Mouse (Mus musculus) heart, embryonic 13.5 days (tissue): ENCODE data around the gene Atf6. TPM values are rescaled to one million over a fixed set of nuclear protein-coding genes. Genes with fewer than 3 reads are reported as not detected.

ENCODE experiments used
- ATAC-seq: fragments of 200-750 bp; cut with Nextera tagmentation; 2 replicates; pipeline ENCODE4 v1.8.0; 2017; ENCODE audit warnings: moderate TSS enrichment; ENCODE audit not compliant: insufficient number of reproducible peaks, low FRiP score, low TSS enrichment; ENCODE audit errors: extremely low read depth
- H3K27ac ChIP-seq: fragments of 300-500 bp; sonication (generic); replicated peaks from 2 replicates; pipeline ENCODE4 v1.5.1; 2015; ENCODE audit warnings: moderate library complexity, mild to moderate bottlenecking, inconsistent platforms
- H3K27me3 ChIP-seq: fragments of 300-500 bp; sonication (generic); replicated peaks from 2 replicates; pipeline ENCODE4 v1.6.1; 2015; ENCODE audit warnings: mild to moderate bottlenecking, inconsistent platforms
- H3K36me3 ChIP-seq: fragments of 300-500 bp; sonication (generic); 2 replicates; pipeline ENCODE4 v1.6.1; 2015; ENCODE audit warnings: mild to moderate bottlenecking, inconsistent platforms
- H3K4me1 ChIP-seq: fragments of 300-500 bp; sonication (generic); 2 replicates; pipeline ENCODE4 v1.6.1; 2015; ENCODE audit warnings: inconsistent platforms
- H3K4me2 ChIP-seq: fragments of 300-500 bp; sonication (generic); 2 replicates; pipeline ENCODE4 v1.6.1; 2015; ENCODE audit warnings: inconsistent platforms, mild to moderate bottlenecking, moderate library complexity
- H3K4me3 ChIP-seq: fragments of 300-500 bp; sonication (generic); 2 replicates; pipeline ENCODE4 v1.5.1; 2015; ENCODE audit warnings: moderate library complexity, mild to moderate bottlenecking, inconsistent platforms
- H3K9ac ChIP-seq: fragments of 300-500 bp; sonication (generic); 2 replicates; pipeline ENCODE4 v1.6.1; 2015; ENCODE audit warnings: inconsistent platforms, mild to moderate bottlenecking, moderate library complexity
- H3K9me3 ChIP-seq: fragments of 300-500 bp; sonication (generic); 2 replicates; pipeline ENCODE4 v1.6.1; 2016; ENCODE audit warnings: inconsistent platforms
- WGBS: fragments of 180-500 bp; shearing (Covaris S2); methylation state at CpG from one replicate; pipeline ENCODE4 v1.1.7; 2015; ENCODE audit warnings: mixed read lengths; 5-methylcytosine and 5-hydroxymethylcytosine counted together
- polyA plus RNA-seq: library from polyadenylated mRNA; unstranded; fragments of >200 nt; fragmentation: Nextera tagmentation; extraction: Ambion mirVana; gene quantifications from 2 replicates; pipeline ENCODE4 v1.2.1, GENCODE M21; 2015

Atf6 gene
- polyA plus RNA-seq, 1 experiment from 2014 or later = 10.1 TPM

DNA sequence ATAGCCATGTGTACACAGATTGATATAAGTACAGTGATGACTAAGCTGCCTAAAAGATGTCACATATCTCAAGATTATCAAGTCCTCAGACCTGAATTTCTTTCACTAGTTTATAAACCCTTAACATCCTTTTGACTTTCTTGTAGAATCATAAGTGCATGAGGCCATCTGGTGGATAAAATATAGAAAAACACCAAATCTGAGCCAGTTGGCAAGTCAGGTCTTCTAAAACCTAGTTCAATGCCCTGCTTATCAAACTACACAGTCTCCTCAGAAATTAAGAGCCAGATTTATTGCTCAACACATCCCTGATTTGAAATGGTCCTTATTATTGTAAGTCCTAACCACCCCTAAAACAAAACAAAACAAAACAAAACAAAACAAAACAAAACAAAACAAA is 27.9 kb downstream of the Atf6 start:
- H3K27ac ChIP-seq = no peak overlapping the region
- H3K36me3 ChIP-seq = peaks cover 24% of the 10 kb centered on the region
- H3K4me3 ChIP-seq = no peak overlapping the region
- no peak for ATAC-seq
- H3K4me1 ChIP-seq = peaks cover 10% of the 10 kb centered on the region
- H3K9ac ChIP-seq = no peak overlapping the region
- H3K9me3 ChIP-seq = no peaks in the 10 kb centered on the region
- no peak overlapping the region for H3K4me2 ChIP-seq
- no peaks in the 10 kb centered on the region for H3K27me3 ChIP-seq

DNA sequence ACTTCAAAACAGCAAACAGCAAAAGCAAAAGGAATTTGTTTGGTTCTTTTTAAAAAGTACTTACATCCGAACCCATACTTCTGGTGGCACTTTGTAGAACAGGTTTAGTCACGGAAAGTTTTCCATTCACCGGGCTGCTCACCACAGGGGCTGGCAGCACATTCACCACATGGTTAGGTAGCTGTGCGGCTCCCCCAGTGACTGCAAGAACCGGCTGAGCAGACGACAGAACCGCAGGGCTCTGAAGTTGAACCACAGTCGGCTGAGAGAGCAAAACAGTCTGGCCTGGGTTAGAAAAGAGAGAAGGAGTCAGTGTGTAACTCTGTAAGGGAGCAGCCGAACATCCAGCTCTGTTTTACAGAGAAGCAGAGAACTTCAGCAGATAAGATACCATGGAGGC is 32.8 kb downstream of the Atf6 start:
- Histone ChIP-seq H3K4me2 (no peak overlapping the region), H3K4me1 (peaks cover 10% of the 10 kb centered on the region), H3K27ac (no peak overlapping the region), H3K36me3 (peaks cover 38% of the 10 kb centered on the region), H3K4me3 (no peak overlapping the region), H3K9ac (no peak overlapping the region), H3K9me3 (no peaks in the 10 kb centered on the region), H3K27me3 (no peaks in the 10 kb centered on the region)
- 61% methylated on average over 9 of the region's 9 CpGs for WGBS
- ATAC-seq = no peak

DNA sequence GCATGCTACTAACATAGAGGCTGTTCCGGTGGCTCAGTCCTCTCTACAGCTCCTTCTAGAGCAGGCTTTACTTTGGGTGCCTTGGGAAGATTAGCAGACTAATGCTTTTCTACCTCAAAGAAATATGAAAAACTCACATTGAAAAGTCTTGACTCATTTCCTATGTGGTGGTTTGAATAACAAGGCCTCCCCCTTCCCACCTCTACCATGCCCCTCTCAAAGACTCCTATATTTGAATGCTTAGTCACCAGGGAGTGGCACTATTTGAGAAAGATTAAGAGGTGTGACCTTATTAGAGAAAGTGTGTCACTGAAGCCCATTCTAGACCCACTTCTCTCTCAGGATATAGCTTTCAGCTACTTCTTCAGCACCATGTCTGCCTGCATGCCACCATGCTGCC is 37.8 kb downstream of the Atf6 start:
- no peak overlapping the region for H3K27ac ChIP-seq
- no peaks in the 10 kb centered on the region for H3K9me3 ChIP-seq
- H3K4me3 ChIP-seq = no peak overlapping the region
- H3K27me3 ChIP-seq = no peaks in the 10 kb centered on the region
- peaks cover 6% of the 10 kb centered on the region for H3K4me1 ChIP-seq
- no peak for ATAC-seq
- H3K4me2 ChIP-seq = no peak overlapping the region
- 100% methylated on average over 1 of the region's 1 CpGs for WGBS
- peaks cover 31% of the 10 kb centered on the region for H3K36me3 ChIP-seq
- H3K9ac ChIP-seq = no peak overlapping the region

DNA sequence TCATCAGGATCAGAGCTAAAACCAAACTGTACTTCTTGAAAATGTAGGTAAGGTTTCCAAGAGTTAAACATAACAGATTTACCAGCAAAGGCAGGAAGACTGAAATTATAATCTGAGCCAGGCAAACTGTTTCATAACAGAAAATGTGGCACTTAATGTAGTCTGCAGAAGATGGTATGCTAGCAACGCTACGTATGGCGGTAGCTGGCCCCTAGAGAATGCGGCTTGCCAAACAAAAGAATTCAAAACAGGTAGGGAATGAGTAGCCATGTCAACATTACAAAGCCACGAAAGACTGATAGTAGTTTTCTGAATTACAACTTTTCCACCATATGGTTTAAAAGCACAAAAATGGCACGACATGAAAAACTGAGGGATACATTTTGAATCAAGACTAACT is 38.2 kb downstream of the Atf6 start:
- Histone ChIP-seq H3K4me1 (peaks cover 5% of the 10 kb centered on the region; the same call in 1 of the 2 replicates), H3K9me3 (no peaks in the 10 kb centered on the region), H3K4me2 (no peak overlapping the region), H3K4me3 (no peak overlapping the region), H3K36me3 (peaks cover 29% of the 10 kb centered on the region), H3K27ac (no peak overlapping the region), H3K27me3 (no peaks in the 10 kb centered on the region), H3K9ac (no peak overlapping the region)
- no peak for ATAC-seq
- 87% methylated on average over 6 of the region's 6 CpGs for WGBS

DNA sequence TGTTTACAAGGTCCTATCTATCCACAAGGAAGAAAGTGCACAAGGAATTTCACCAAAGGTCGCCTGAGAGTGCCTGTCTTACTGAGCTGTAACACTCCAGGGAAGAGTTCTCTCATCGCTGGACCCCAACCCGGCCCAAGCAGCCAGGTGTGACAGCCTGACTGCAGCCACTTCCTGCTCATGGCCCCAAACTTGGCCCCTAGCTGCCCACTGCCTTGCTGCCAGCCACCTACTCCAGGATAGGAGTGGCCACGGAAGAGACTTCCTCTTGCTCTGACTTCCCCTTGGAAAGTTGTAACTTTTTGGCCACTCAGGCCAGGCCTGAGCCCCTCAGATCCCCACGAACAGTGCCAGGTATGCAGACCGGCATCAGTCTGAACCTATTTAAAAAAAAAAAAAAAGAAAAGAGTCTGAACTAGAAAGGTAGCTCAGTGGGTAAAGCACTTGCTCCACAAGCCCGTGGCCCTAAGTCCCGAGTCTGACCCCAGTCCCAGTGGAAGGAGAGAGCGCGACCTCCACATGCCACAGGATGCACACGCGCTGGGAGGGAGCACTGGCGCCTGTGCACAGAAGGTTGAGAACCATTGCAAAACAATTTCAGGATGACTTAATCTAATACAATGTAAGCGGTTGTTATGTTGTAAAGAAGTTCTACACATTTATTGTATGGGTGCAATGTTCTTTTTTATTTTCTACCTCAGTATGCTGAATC is 47.3 kb downstream of the Atf6 start:
- Histone ChIP-seq H3K4me3 (no peak overlapping the region), H3K36me3 (peaks cover 23% of the 10 kb centered on the region), H3K27ac (no peak overlapping the region), H3K9me3 (no peaks in the 10 kb centered on the region), H3K4me1 (no peaks in the 10 kb centered on the region), H3K4me2 (no peak overlapping the region), H3K9ac (no peak overlapping the region), H3K27me3 (no peaks in the 10 kb centered on the region)
- no peak for ATAC-seq
- 82% methylated on average over 14 of the region's 14 CpGs for WGBS

DNA sequence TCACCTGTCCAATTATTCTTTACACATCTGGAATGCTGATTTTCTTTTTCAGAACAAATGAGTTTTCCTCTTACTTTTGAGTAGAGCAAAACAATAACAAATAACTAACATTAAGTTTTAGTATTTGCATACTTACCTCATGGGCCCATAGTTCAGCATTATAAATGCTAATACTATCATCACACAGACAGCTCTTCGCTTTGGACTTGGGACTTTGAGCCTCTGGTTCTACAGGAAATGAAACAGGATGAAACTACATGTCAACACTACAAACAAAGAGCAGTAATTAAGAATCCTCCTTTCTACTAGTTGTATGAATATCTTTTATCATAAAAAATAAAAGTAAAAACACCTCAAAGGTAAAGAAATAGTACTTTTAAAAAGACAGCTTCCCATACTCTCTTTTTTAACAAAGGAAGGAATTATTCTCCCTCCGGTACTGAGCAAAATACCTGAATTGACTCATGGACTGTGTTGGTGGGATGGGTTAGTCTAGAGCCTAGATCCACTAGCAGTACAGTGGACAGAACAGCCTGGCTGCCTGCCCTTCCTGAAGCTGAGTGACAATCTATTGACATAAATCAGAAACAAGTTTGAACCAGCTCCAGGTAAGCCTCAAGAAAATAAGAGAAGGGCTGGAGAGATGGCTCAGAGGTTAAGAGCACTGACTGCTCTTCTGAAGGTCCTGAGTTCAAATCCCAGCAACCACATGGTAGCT is 52.1 kb downstream of the Atf6 start:
- Histone ChIP-seq H3K9ac (no peak overlapping the region), H3K4me1 (no peaks in the 10 kb centered on the region), H3K27ac (no peak overlapping the region), H3K9me3 (no peaks in the 10 kb centered on the region), H3K27me3 (no peaks in the 10 kb centered on the region), H3K4me3 (no peak overlapping the region), H3K36me3 (peaks cover 39% of the 10 kb centered on the region), H3K4me2 (no peak overlapping the region)
- WGBS = 95% methylated on average over 2 of the region's 2 CpGs
- ATAC-seq = no peak

DNA sequence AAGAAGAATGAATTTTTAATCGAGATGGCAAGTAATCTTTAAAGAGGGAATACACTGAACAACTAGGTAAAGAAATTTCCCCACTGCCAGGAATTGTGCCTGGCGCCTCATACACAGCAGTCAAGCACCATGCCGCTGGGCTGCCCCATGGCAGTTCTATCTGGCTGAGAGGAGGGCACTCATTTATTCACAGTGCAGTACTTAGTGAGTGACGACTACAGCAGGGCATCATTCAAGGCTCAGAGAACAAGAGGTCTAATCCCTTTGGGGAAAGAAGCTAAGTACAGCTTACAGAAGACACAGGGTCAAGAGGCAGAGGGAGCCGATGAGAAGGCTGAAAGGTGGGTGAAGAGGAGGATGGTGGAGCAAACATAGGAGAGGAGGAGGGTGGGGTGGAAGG is 54.7 kb downstream of the Atf6 start:
- Histone ChIP-seq H3K4me2 (no peak overlapping the region), H3K36me3 (peaks cover 33% of the 10 kb centered on the region), H3K9ac (no peak overlapping the region), H3K27me3 (no peaks in the 10 kb centered on the region), H3K9me3 (no peaks in the 10 kb centered on the region), H3K4me3 (no peak overlapping the region), H3K4me1 (peaks cover 5% of the 10 kb centered on the region; the same call in 1 of the 2 replicates), H3K27ac (no peak overlapping the region)
- ATAC-seq = no peak
- WGBS = 78% methylated on average over 5 of the region's 5 CpGs

DNA sequence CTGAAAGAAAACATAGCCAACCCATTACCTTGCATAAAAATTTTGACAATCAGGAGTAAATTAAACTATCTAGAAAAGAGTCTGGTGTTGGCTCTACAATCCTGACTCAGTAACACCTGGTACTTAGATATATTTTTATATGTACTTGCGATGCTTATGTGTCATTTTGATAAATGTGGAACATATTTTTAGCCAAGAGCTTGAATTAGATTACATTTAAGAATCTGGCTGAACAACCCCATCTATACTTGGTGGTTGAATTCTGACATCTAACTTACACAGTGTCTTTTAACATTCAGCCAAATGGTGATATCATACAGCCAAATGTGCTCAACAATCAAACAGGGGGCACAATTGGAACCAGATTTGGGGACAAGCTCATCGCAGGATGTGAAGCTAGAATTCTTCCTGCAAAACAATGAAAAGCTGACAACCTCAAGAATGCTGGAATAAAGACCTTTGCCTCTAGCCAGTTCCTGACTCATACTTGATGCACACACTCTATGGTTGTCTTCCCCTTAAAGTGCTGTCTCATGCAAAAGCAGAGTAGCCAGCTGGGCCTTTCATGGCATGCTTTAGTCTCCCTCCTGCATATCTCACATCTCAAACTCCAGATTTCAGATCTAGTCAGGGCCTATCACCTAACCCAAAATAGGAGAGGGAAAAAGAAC is 59.8 kb downstream of the Atf6 start:
- Histone ChIP-seq H3K27ac (no peak overlapping the region), H3K4me1 (peaks cover 13% of the 10 kb centered on the region), H3K27me3 (no peaks in the 10 kb centered on the region), H3K9me3 (no peaks in the 10 kb centered on the region), H3K4me3 (no peak overlapping the region), H3K4me2 (no peak overlapping the region), H3K36me3 (peaks cover 18% of the 10 kb centered on the region), H3K9ac (no peak overlapping the region)
- no peak for ATAC-seq
- 76% methylated on average over 2 of the region's 2 CpGs for WGBS

DNA sequence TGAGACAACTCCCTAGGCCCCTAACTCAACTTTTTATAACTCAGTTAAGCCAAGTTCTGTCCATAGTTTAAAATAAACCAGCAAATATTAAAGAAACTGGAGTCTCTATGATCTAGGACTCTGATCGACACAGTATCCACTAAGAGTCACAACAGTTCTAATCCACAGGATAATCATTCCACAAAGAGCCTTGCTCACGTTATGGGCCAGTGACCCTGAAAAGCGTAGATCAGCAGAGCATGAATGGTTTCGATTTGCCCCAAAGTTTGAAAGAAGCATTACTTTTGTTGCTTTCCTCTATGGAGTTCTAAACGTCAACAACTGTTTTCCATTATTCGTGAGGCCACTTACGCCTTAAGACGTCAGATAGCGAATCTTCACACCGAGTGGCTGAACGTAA is 62.9 kb downstream of the Atf6 start:
- Histone ChIP-seq H3K9me3 (no peaks in the 10 kb centered on the region), H3K9ac (no peak overlapping the region), H3K4me2 (no peak overlapping the region), H3K27me3 (no peaks in the 10 kb centered on the region), H3K27ac (no peak overlapping the region), H3K36me3 (no peaks in the 10 kb centered on the region), H3K4me3 (no peak overlapping the region), H3K4me1 (peaks cover 21% of the 10 kb centered on the region)
- WGBS = 91% methylated on average over 11 of the region's 11 CpGs
- no peak for ATAC-seq

DNA sequence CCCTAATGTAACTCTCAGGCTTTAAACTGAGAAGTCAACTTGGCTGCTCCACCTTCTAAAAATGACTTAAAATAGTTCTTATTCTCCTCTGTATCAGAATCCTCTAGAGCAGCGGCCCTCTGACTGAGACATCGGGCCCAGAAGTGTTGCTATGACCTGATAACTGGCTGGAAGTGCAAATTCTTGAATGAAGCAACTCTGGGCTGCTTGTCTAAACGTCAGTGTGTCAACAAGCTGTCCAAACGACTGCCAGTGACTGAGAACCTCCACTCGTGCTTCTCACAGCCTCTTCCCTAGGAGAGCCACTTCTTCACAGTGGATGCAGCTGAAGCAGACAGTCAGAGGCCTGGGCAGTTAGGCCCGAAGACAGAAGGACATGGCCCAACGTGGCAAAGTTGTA is 64.9 kb downstream of the Atf6 start:
- 25% methylated on average over 7 of the region's 7 CpGs for WGBS
- H3K4me1 ChIP-seq = peaks cover 16% of the 10 kb centered on the region
- no peak overlapping the region for H3K4me2 ChIP-seq
- no peaks in the 10 kb centered on the region for H3K9me3 ChIP-seq
- H3K27me3 ChIP-seq = no peaks in the 10 kb centered on the region
- H3K4me3 ChIP-seq = no peak overlapping the region
- H3K36me3 ChIP-seq = peaks cover 14% of the 10 kb centered on the region
- H3K9ac ChIP-seq = no peak overlapping the region
- ATAC-seq = no peak
- H3K27ac ChIP-seq = peak overlapping the region; percentile 73

DNA sequence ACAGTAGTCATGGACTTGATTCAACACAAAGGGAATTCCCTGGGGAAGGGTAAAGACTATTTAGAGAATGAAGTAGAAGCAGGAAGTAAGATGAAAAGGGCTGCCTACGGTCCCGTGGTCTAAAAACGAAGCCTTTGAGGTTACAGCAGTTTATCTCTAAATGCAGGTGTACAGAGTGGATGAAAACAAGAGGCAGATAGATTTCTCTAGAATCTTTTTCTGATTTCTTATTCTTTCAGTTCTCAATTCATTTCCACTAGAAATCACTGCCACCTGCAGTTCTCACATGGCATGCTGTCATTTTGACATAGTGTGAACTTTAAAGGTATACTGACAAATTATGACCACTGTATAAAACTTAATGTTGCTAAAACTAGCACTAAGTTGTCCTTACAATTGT is 66.9 kb downstream of the Atf6 start:
- Histone ChIP-seq H3K4me1 (peaks cover 16% of the 10 kb centered on the region), H3K27me3 (no peaks in the 10 kb centered on the region), H3K4me2 (no peak overlapping the region), H3K27ac (no peak overlapping the region), H3K9ac (no peak overlapping the region), H3K4me3 (no peak overlapping the region), H3K36me3 (peaks cover 14% of the 10 kb centered on the region), H3K9me3 (no peaks in the 10 kb centered on the region)
- no peak for ATAC-seq
- 55% methylated on average over 3 of the region's 3 CpGs for WGBS
